Mouse (Mus musculus) embryonic facial prominence, embryonic 15.5 days (tissue): Measurements from ENCODE around the gene Lrch3. TPM values are rescaled to one million over a fixed set of nuclear protein-coding genes. Genes with fewer than 3 reads are reported as not detected.
A peak's percentile ranks its signal among the peaks of the same experiment; 100 is the strongest.
"Not testable (repeated sequence)": the region's sequence is repeated elsewhere in the genome, so short reads cannot be mapped to it uniquely, and the experiment has no call there.

Source experiments
- ATAC-seq: fragments of 200-750 bp; cut with Nextera tagmentation; 2 replicates; pipeline ENCODE4 v1.8.0; 2017; ENCODE audit warnings: low read depth, moderate TSS enrichment; ENCODE audit not compliant: insufficient number of reproducible peaks, low FRiP score, low TSS enrichment
- H3K27ac ChIP-seq: fragments of 300-500 bp; sonication (generic); replicated peaks from 2 replicates; pipeline ENCODE4 v1.5.1; 2015; ENCODE audit warnings: mild to moderate bottlenecking, inconsistent platforms
- H3K27me3 ChIP-seq: fragments of 300-500 bp; sonication (generic); 2 replicates; pipeline ENCODE4 v1.6.1; 2015; ENCODE audit warnings: inconsistent platforms
- H3K36me3 ChIP-seq: fragments of 300-500 bp; sonication (generic); 2 replicates; pipeline ENCODE4 v1.6.1; 2015; ENCODE audit warnings: mild to moderate bottlenecking, inconsistent platforms
- H3K4me1 ChIP-seq: fragments of 300-500 bp; sonication (generic); 2 replicates; pipeline ENCODE4 v1.6.1; 2015; ENCODE audit warnings: inconsistent platforms
- H3K4me2 ChIP-seq: fragments of 300-500 bp; sonication (generic); replicated peaks from 2 replicates; pipeline ENCODE4 v1.6.1; 2015; ENCODE audit warnings: mild to moderate bottlenecking, inconsistent platforms
- H3K4me3 ChIP-seq: fragments of 300-500 bp; sonication (generic); replicated peaks from 2 replicates; pipeline ENCODE4 v1.5.1; 2015; ENCODE audit warnings: mild to moderate bottlenecking, inconsistent platforms
- H3K9ac ChIP-seq: fragments of 300-500 bp; sonication (generic); 2 replicates; pipeline ENCODE4 v1.6.1; 2015; ENCODE audit warnings: inconsistent platforms
- H3K9me3 ChIP-seq: fragments of 300-500 bp; sonication (generic); replicated peaks from 2 replicates; pipeline ENCODE4 v1.6.1; 2016; ENCODE audit warnings: inconsistent platforms
- WGBS: fragments of 180-500 bp; shearing (Covaris S2); methylation state at CpG from one replicate; pipeline ENCODE4 v1.1.7; 2015; 5-methylcytosine and 5-hydroxymethylcytosine counted together
- polyA plus RNA-seq: library from polyadenylated mRNA; unstranded; fragments of >200 nt; fragmentation: Nextera tagmentation; extraction: Ambion mirVana; gene quantifications from 2 replicates; pipeline ENCODE4 v1.2.1, GENCODE M21; 2015

Lrch3 gene
- 20.5 and 22.2 TPM in 2 replicates for polyA plus RNA-seq

DNA sequence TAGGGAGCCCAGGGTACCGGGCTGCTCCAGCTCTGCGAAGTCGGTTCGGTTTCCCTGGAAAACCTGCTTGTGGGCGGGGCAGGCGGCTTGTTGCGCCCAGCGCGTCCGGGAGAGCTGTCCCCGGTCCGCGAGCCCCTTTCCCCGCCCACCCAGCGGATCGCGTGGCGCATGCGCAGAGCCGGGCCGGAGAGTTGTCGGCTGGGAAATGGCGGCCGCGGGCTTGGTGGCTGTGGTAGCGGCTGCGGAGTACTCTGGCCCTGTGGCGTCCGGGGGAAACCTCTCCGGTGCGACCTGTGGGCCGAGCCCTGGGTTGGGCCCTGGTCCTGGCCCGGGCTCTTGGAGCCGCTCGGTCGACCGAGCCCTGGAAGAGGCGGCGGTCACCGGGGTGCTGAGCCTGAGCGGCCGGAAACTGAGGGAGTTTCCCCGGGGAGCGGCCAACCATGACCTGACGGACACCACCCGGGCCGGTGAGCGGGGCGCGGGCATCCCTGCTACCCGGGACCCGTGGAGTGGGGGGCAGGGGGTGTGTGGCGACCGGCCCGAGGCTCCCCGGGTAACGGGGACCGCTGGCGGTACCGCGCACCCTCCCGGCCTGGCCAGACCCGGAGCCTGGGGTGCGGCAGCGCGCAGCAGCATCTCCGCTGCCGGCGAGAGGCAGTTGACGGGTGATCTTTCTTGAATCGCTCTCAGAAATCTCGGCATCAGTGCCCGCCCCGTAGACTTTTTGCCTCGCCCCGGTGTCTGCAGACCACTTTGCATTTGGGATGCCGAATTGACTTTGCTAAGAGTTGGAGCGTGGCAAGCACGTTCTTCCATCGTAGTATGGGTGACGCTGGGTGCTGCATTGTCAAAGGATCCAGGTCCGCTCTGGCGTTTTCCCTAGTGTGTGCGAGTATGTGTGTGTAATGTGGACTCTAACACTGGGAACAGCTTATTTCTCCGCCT is at the start of gene Lrch3:
Lrch3 (plus strand) TSS at position 164 of the 945 bp plus-strand sequence.
- no peaks in the 10 kb centered on the region for H3K36me3 ChIP-seq
- H3K4me2 ChIP-seq, result peak within 1 kb of the TSS; percentile 78
- H3K9ac ChIP-seq, result peak within 1 kb of the TSS; percentile 93
- peak within 1 kb of the TSS; percentile 95 for H3K4me3 ChIP-seq
- ATAC-seq, result peak; percentile 92
- WGBS, result under 1% methylated on average over 83 of the region's 85 CpGs
- no peaks in the 10 kb centered on the region for H3K9me3 ChIP-seq
- peak within 1 kb of the TSS; percentile 94 for H3K27ac ChIP-seq
- 0 out of 2 replicates have a peak, but pooled peaks cover 2% of the 10 kb centered on the region for H3K4me1 ChIP-seq
- H3K27me3 ChIP-seq, result no peaks in the 10 kb centered on the region

- Histone ChIP-seq H3K4me1 (peaks cover 10% of the 10 kb centered on the region; the same call in 1 of the 2 replicates), H3K9me3 (no peaks in the 10 kb centered on the region), H3K36me3 (peaks cover 7% of the 10 kb centered on the region; the same call in 1 of the 2 replicates), H3K4me2 (no peak overlapping the region), H3K9ac (no peak overlapping the region), H3K27ac (no peak overlapping the region), H3K4me3 (no peak overlapping the region), H3K27me3 (no peaks in the 10 kb centered on the region)
- ATAC-seq, result no peak
- WGBS, result 90% methylated on average over 4 of the region's 4 CpGs
These were observed 48.5 kb upstream of the Lrch3 start for GRCm38 (mm10) chr16:32865401-32865800.

GRCm38 (mm10) chr16:32866713-32867112 is 47.2 kb upstream of the Lrch3 start:
- WGBS, result 79% methylated on average over 5 of the region's 5 CpGs
- H3K4me2 ChIP-seq, result no peak overlapping the region
- H3K36me3 ChIP-seq, result no peaks in the 10 kb centered on the region
- H3K4me3 ChIP-seq, result 0 out of 2 replicates have a peak overlapping the region, but pooled peaks have one; percentile 65
- no peaks in the 10 kb centered on the region for H3K9me3 ChIP-seq
- peaks cover 10% of the 10 kb centered on the region; the same call in 1 of the 2 replicates for H3K4me1 ChIP-seq
- no peak overlapping the region for H3K9ac ChIP-seq
- H3K27me3 ChIP-seq, result no peaks in the 10 kb centered on the region
- no peak overlapping the region for H3K27ac ChIP-seq
- no peak for ATAC-seq

- peak overlapping the region; percentile 86 for H3K27ac ChIP-seq
- no peaks in the 10 kb centered on the region for H3K9me3 ChIP-seq
- H3K27me3 ChIP-seq, result no peaks in the 10 kb centered on the region
- peak overlapping the region; percentile 67 for H3K9ac ChIP-seq
- WGBS, result under 1% methylated on average over 35 of the region's 35 CpGs
- ATAC-seq, result peak; percentile 96
- no peaks in the 10 kb centered on the region for H3K36me3 ChIP-seq
- peaks cover 10% of the 10 kb centered on the region; the same call in 1 of the 2 replicates for H3K4me1 ChIP-seq
- peak overlapping the region; percentile 65 for H3K4me3 ChIP-seq
- peak overlapping the region; percentile 58 for H3K4me2 ChIP-seq
These were observed 45.9 kb upstream of the Lrch3 start for GRCm38 (mm10) chr16:32867919-32868552.

- H3K27ac ChIP-seq, result no peak overlapping the region
- H3K27me3 ChIP-seq, result no peaks in the 10 kb centered on the region
- H3K4me2 ChIP-seq, result no peak overlapping the region
- no peaks in the 10 kb centered on the region for H3K9me3 ChIP-seq
- WGBS, result 55% methylated on average over 5 of the region's 5 CpGs
- ATAC-seq, result no peak
- no peak overlapping the region for H3K9ac ChIP-seq
- peaks cover 10% of the 10 kb centered on the region; the same call in 1 of the 2 replicates for H3K4me1 ChIP-seq
- H3K36me3 ChIP-seq, result no peaks in the 10 kb centered on the region
- H3K4me3 ChIP-seq, result no peak overlapping the region
These were observed 43.7 kb upstream of the Lrch3 start for GRCm38 (mm10) chr16:32870231-32870630.

DNA sequence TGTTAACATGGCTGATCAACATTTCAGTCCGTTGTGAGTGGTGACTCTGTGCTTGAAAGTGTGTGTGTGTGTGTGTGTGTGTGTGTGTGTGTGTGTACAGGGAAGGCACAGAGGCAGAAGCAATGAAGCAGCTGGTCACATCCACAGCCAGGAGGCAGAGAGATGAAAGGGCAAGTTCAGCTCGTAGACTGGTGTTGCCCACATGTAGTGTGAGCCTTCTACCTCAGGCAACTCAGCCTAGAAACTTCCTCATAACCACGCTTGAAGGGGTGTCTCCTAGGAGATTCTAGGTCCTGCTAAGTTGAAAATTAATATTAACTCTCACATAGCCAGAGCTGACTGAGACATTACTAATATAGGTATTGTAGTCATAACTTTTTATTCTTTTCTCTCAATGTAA is 40.5 kb upstream of the Lrch3 start:
- WGBS, result 56% methylated on average over 3 of the region's 3 CpGs
- H3K27ac ChIP-seq, result no peak overlapping the region
- H3K9me3 ChIP-seq, result no peaks in the 10 kb centered on the region
- no peaks in the 10 kb centered on the region for H3K36me3 ChIP-seq
- no peaks in the 10 kb centered on the region for H3K27me3 ChIP-seq
- H3K4me3 ChIP-seq, result no peak overlapping the region
- no peak overlapping the region for H3K9ac ChIP-seq
- no peak for ATAC-seq
- H3K4me2 ChIP-seq, result no peak overlapping the region
- 0 out of 2 replicates have a peak, but pooled peaks cover under 1% of the 10 kb centered on the region for H3K4me1 ChIP-seq

DNA sequence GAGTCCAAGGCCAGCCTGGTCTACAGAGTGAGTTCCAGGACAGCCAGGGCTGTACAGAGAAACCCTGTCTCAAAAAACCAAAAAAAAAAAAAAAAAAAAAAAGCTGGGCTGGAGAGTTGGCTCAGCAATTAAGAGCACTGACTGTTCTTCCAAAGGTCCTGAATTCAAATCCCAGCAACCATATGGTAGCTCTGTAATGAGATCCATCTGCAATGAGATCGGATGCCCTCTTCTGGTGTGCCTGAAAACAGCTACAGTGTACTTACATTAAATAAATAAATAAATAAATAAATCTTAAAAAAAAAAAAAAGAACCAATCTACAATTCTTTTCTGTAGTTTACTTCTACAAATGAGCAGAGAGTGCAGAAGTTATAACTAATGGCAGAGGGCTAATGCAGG is 38.6 kb upstream of the Lrch3 start:
- not testable (repeated sequence) for H3K9ac ChIP-seq, H3K4me3 ChIP-seq, H3K27me3 ChIP-seq, H3K36me3 ChIP-seq, ATAC-seq, H3K4me2 ChIP-seq, H3K9me3 ChIP-seq, H3K27ac ChIP-seq
- peaks cover 13% of the 10 kb centered on the region for H3K4me1 ChIP-seq
- WGBS, result 60% methylated on average over 1 of the region's 1 CpGs

DNA sequence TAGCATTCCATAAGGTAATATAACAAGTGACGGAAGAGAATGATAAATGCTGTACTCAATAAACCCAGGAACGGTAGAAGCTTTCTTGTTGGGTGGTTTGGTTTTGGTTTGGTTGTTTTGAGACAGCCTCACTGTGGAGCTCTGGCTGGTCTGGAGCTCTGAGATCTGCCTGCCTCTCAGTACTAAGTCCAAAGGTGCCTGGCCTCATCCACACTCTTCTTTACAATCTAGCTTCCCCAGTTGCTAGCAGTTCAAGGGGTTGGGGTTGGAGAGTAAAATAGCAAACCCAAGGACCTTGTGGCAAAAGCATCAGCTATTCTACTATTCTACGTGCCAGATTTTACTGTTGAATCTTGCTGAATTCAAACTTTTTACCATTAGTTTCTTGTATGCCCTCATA is 38.1 kb upstream of the Lrch3 start:
- Histone ChIP-seq H3K4me3 (no peak overlapping the region), H3K36me3 (no peaks in the 10 kb centered on the region), H3K9me3 (no peaks in the 10 kb centered on the region), H3K4me2 (no peak overlapping the region), H3K27ac (no peak overlapping the region), H3K9ac (no peak overlapping the region), H3K27me3 (no peaks in the 10 kb centered on the region), H3K4me1 (peaks cover 13% of the 10 kb centered on the region)
- 92% methylated on average over 3 of the region's 3 CpGs for WGBS
- no peak for ATAC-seq

- 17% methylated on average over 9 of the region's 9 CpGs for WGBS
- Histone ChIP-seq H3K9ac (no peak overlapping the region), H3K27ac (no peak overlapping the region)
These were observed 37.1 kb upstream of the Lrch3 start for GRCm38 (mm10) chr16:32876831-32877230.

GRCm38 (mm10) chr16:32877343-32878156 is 36.4 kb upstream of the Lrch3 start, which contains the start of the genes Fyttd1 and Rubcn:
Gene Fyttd1, plus strand, starts transcription at chr16:32877500.
Gene Rubcn, minus strand, starts transcription at chr16:32877766.
- WGBS, result under 1% methylated on average over 74 of the region's 83 CpGs
- H3K4me1 ChIP-seq, result peaks cover 13% of the 10 kb centered on the region
- ATAC-seq, result peak; percentile 99

More at GRCm38 (mm10) chr16:32876831-32877230, 37.1 kb upstream of the Lrch3 start:
- Histone ChIP-seq H3K36me3 (no peaks in the 10 kb centered on the region), H3K4me3 (peak overlapping the region; percentile 78), H3K9me3 (no peaks in the 10 kb centered on the region), H3K4me2 (peak overlapping the region; percentile 74), H3K27me3 (no peaks in the 10 kb centered on the region), H3K4me1 (peaks cover 13% of the 10 kb centered on the region)
- ATAC-seq, result no peak

More at GRCm38 (mm10) chr16:32877343-32878156, 36.4 kb upstream of the Lrch3 start, which contains the start of the genes Fyttd1 and Rubcn:
- Histone ChIP-seq H3K4me3 (peak within 1 kb of the TSS; percentile 78), H3K36me3 (no peaks in the 10 kb centered on the region), H3K27me3 (no peaks in the 10 kb centered on the region), H3K9me3 (no peaks in the 10 kb centered on the region), H3K4me2 (peak within 1 kb of the TSS; percentile 74), H3K27ac (peak within 1 kb of the TSS; percentile 85), H3K9ac (peak within 1 kb of the TSS; percentile 84)
